Mouse (Mus musculus) brown adipose tissue, adult 24 weeks (tissue): ENCODE results near the gene Olfr20. TPM values are rescaled to one million over a fixed set of nuclear protein-coding genes. Genes with fewer than 3 reads are reported as not detected.
"Not testable (repeated sequence)": the region's sequence is repeated elsewhere in the genome, so short reads cannot be mapped to it uniquely, and the experiment has no call there.

Source experiments
- H3K27ac ChIP-seq: fragments of 200-500 bp; replicated peaks from 2 replicates; pipeline ENCODE4 v1.5.1; 2012; ENCODE audit warnings: low read depth, mild to moderate bottlenecking, low read length
- H3K4me1 ChIP-seq: fragments of 200-500 bp; 2 replicates; pipeline ENCODE4 v1.6.1; 2012; ENCODE audit warnings: low read length, mixed read lengths; ENCODE audit not compliant: control insufficient read depth, insufficient read depth, insufficient read length
- H3K4me3 ChIP-seq: fragments of 200-500 bp; 2 replicates; pipeline ENCODE4 v1.5.1; 2012; ENCODE audit warnings: low read depth, mild to moderate bottlenecking, low read length, moderate library complexity; ENCODE audit not compliant: insufficient read depth
- polyA plus RNA-seq: library from polyadenylated mRNA; stranded (reverse); fragments of >200 nt; gene quantifications from 2 replicates; pipeline ENCODE4 v1.2.4, GENCODE M21; 2012; ENCODE audit not compliant: missing spikeins, insufficient read depth, insufficient read length

Olfr20 gene
- polyA plus RNA-seq = not detected in 2 replicates

GRCm38 (mm10) chr11:73350483-73350882, at the start of gene Olfr20:
Olfr20 (plus strand) TSS chr11:73350783.
- H3K4me3 ChIP-seq = no peak within 1 kb of the TSS
- H3K4me1 ChIP-seq = no peaks in the 10 kb centered on the region
- no peak within 1 kb of the TSS for H3K27ac ChIP-seq

GRCm38 (mm10) chr11:73303123-73303522, 47.5 kb upstream of the Olfr20 start:
- Histone ChIP-seq H3K4me3 (no peak overlapping the region), H3K27ac (no peak overlapping the region)

GRCm38 (mm10) chr11:73315961-73316360, 34.6 kb upstream of the Olfr20 start:
- Histone ChIP-seq H3K27ac (no peak overlapping the region), H3K4me1 (no peaks in the 10 kb centered on the region), H3K4me3 (no peak overlapping the region)

More at GRCm38 (mm10) chr11:73303123-73303522, 47.5 kb upstream of the Olfr20 start:
- H3K4me1 ChIP-seq = no peaks in the 10 kb centered on the region

GRCm38 (mm10) chr11:73318581-73318980, 32.0 kb upstream of the Olfr20 start:
- not testable (repeated sequence) for H3K4me3 ChIP-seq, H3K4me1 ChIP-seq, H3K27ac ChIP-seq

- H3K4me1 ChIP-seq, H3K27ac ChIP-seq, H3K4me3 ChIP-seq: not testable (repeated sequence)
These were observed 29.5 kb upstream of the Olfr20 start for GRCm38 (mm10) chr11:73321064-73321463.

- peak overlapping the region; percentile 72 for H3K4me3 ChIP-seq
- H3K27ac ChIP-seq = peak overlapping the region; percentile 99
- peaks cover 3% of the 10 kb centered on the region; the same call in 1 of the 2 replicates for H3K4me1 ChIP-seq
These were observed 26.4 kb upstream of the Olfr20 start for GRCm38 (mm10) chr11:73323906-73324830.

GRCm38 (mm10) chr11:73326485-73326886, 24.1 kb upstream of the Olfr20 start:
- Histone ChIP-seq H3K4me1 (peaks cover 3% of the 10 kb centered on the region; the same call in 1 of the 2 replicates), H3K27ac (peak overlapping the region; percentile 88), H3K4me3 (peak overlapping the region; percentile 39)

- Histone ChIP-seq H3K27ac (no peak overlapping the region), H3K4me3 (no peak overlapping the region)
These were observed 23.2 kb upstream of the Olfr20 start for GRCm38 (mm10) chr11:73327361-73327760.

GRCm38 (mm10) chr11:73329442-73329841, 21.1 kb upstream of the Olfr20 start, which contains the start of the genes Aspa, Gm49340 and Spata22:
Aspa (minus strand) TSS chr11:73329596.
Gm49340 (plus strand) TSS chr11:73329741.
Spata22 (plus strand) TSS chr11:73329741.
- Histone ChIP-seq H3K27ac (no peak within 1 kb of the TSS), H3K4me1 (peaks cover 3% of the 10 kb centered on the region; the same call in 1 of the 2 replicates), H3K4me3 (no peak within 1 kb of the TSS)

More at GRCm38 (mm10) chr11:73327361-73327760, 23.2 kb upstream of the Olfr20 start:
- peaks cover 3% of the 10 kb centered on the region; the same call in 1 of the 2 replicates for H3K4me1 ChIP-seq

GRCm38 (mm10) chr11:73333357-73333756, 17.2 kb upstream of the Olfr20 start:
- Histone ChIP-seq H3K27ac (no peak overlapping the region), H3K4me1 (no peaks in the 10 kb centered on the region), H3K4me3 (no peak overlapping the region)

GRCm38 (mm10) chr11:73336919-73337318, 13.7 kb upstream of the Olfr20 start:
- Histone ChIP-seq H3K4me1 (no peaks in the 10 kb centered on the region), H3K4me3 (no peak overlapping the region), H3K27ac (no peak overlapping the region)

- H3K4me1 ChIP-seq = no peaks in the 10 kb centered on the region
- no peak within 1 kb of the TSS for H3K27ac ChIP-seq
- H3K4me3 ChIP-seq = no peak within 1 kb of the TSS
These were observed 20.4 kb downstream of the Olfr20 start, which contains the start of gene Olfr376 for GRCm38 (mm10) chr11:73370946-73371345. Olfr376 (plus strand) TSS chr11:73371246.

GRCm38 (mm10) chr11:73395374-73395773, 44.8 kb downstream of the Olfr20 start:
- H3K4me3 ChIP-seq = no peak overlapping the region
- no peaks in the 10 kb centered on the region for H3K4me1 ChIP-seq
- H3K27ac ChIP-seq = no peak overlapping the region

- Histone ChIP-seq H3K4me3 (no peak within 1 kb of the TSS), H3K4me1 (no peaks in the 10 kb centered on the region), H3K27ac (no peak within 1 kb of the TSS)
These were observed 48.9 kb downstream of the Olfr20 start, which contains the start of gene Olfr1 for GRCm38 (mm10) chr11:73399514-73399913. Olfr1 (minus strand) TSS chr11:73399614.
